Mouse (Mus musculus) testis, adult 10 weeks (tissue): ENCODE results near the gene Il11ra1. TPM values are rescaled to one million over a fixed set of nuclear protein-coding genes. Genes with fewer than 3 reads are reported as not detected.

Experiments
- polyA plus RNA-seq: library from polyadenylated mRNA; stranded (reverse); fragments of 350-450 nt; fragmentation: Illumina TruSeq; extraction: RNeasy Lipid Tissue Mini Kit (QIAGEN cat#74804); gene quantifications from one replicate; pipeline ENCODE4 v1.2.3, GENCODE M21; 2014; ENCODE audit warnings: low read depth, low replicate concordance

The Il11ra1 gene
- polyA plus RNA-seq, result 4.1 TPM

GRCm38 (mm10) chr4:41699783-41700182 is at the start of gene Il11ra1:
Gene Il11ra1 (plus strand): TSS chr4:41699989.

GRCm38 (mm10) chr4:41696930-41697841 is 2.6 kb upstream of the Il11ra1 start, which contains the start of gene Cntfr:
Gene Cntfr (minus strand): TSS chr4:41697089.

DNA sequence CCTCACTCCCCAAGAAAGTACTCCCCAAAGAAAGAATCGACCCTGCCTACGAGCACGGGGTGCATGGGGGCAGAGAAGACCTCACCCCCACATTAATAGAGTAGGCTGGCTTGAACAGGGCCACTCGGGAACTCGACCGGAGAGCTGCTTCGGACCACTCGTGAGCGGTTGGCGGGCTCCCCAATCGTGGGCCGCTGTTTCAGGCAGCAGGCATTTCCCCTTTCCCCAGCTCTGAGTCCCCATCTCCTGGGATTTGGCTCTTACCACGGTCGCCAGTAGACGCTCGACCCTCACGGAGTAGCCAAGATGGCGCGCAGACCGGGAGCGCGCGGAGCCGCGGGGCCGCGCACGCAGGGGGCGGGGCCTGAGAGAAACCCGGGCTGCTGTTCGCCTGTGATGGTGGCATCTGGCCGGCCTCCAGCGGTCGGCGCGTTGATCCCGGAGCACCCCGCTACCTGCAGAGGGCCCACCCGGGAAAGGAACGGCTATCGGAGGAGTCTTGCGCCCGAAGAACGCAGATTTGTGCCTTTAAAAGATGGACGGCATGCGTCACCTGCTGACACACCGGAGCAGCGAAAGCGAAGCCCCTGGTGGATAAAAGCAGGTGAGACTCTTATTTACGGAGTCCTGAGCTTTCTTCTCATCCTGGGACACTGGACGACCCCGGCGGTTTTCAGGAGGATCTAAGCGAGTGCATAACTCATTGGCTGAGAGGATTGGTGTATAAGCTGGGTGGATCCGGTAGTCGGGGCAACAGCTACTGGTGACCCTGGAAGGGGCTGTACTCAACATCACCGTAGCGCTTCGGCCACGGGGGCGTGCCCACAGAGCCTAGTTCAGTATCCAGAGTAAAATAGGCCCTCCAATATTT is 13.6 kb downstream of the Il11ra1 start, which contains the start of gene Rpp25l:
TSS of gene Rpp25l (minus strand) at position 338 of the 871 bp plus-strand sequence.

DNA sequence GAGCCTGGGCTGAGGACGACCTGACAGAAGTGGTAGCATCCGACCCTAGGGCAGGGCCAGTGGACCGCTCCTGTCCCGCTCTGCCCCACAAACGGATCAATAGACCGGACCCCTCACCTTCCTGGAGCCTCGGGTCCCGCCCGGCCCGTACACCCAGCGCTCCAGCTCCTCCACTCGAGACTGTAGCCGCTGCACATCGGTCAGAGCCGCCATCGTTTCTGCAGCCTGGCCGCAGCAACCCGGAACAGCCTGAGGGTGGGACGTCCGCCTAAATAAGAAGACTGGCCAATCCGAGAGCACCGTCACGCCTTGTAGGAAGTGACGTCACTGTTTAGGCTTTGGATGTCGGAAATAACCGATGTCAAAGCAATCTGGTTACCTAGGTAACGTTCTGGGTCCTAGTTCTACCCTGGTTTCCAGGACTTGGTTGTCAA is 23.1 kb downstream of the Il11ra1 start, which contains the start of gene Dctn3:
TSS of gene Dctn3 (minus strand) at position 253 of the 434 bp plus-strand sequence.

DNA sequence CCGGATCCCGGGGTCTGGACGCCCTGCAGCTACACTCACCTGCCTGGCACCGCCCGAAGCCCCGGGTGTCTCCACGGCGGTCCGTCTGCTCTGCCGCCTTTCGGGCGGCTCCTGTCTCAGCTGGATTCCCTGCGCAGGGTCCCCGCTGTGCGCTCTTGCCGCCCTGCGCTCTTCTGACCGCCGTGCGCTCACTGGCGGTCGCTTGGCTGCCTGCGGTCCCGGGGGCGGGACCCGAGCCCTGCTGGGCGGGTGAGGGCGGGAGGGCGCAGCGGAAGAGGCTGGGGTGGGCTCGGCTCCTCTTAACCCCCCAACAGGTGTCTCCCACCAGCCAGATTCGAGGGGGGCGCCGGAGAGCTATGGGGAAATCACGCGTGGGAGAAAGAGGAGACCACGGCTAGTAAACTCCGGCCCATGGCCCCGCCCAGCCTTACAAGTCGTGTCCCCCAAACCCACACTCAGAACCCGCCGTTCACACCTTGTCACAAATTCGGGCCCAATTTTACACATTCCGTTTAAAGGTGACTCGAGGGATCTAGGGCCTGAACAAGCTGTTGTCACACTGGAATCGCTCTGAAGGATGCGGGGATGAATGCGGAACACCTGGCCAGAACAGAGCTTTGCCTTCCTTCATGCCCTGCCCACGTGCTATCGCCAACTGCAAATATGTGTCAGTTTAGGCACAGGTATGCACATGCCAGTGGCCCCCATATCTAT is 31.4 kb downstream of the Il11ra1 start, which contains the start of gene Arid3c:
TSS of gene Arid3c (minus strand) at position 91 of the 714 bp plus-strand sequence.

GRCm38 (mm10) chr4:41754797-41755337 is 55.1 kb downstream of the Il11ra1 start, which contains the start of gene Galt:
Gene Galt (plus strand): TSS chr4:41755228.

GRCm38 (mm10) chr4:41755338-41756305 is 55.8 kb downstream of the Il11ra1 start, which contains the start of gene Sigmar1:
Gene Sigmar1 (minus strand): TSS chr4:41756157.

GRCm38 (mm10) chr4:41774002-41774401 is 74.2 kb downstream of the Il11ra1 start, which contains the start of gene Ccl27a:
Gene Ccl27a (minus strand): TSS chr4:41774247.

Other genes starting within 250 kb of the Il11ra1 start
- 26.8 TPM for gene Kif24, start 235.1 kb upstream of the Il11ra1 start, polyA plus RNA-seq
- 13.1 TPM for gene Nudt2, start 234.8 kb upstream of the Il11ra1 start, polyA plus RNA-seq
- gene AI464131, start 196.9 kb upstream of the Il11ra1 start, polyA plus RNA-seq, result 4.2 TPM
- 211 TPM for gene 1110017D15Rik, start 182.7 kb upstream of the Il11ra1 start, polyA plus RNA-seq
- gene Fam219a, start 130.5 kb upstream of the Il11ra1 start, polyA plus RNA-seq, result 5.2 TPM
- 36.1 TPM for gene Dnaic1, start 130.2 kb upstream of the Il11ra1 start, polyA plus RNA-seq
- gene Enho, start 59.7 kb upstream of the Il11ra1 start, polyA plus RNA-seq, result 0.17 TPM
- not detected for gene Cntfr, start 2.9 kb upstream of the Il11ra1 start, polyA plus RNA-seq
- not detected for gene Rpp25l, start 13.5 kb downstream of the Il11ra1 start, polyA plus RNA-seq
- gene Dctn3, start 23.2 kb downstream of the Il11ra1 start, polyA plus RNA-seq, result 23.1 TPM
- not detected for gene Arid3c, start 31.2 kb downstream of the Il11ra1 start, polyA plus RNA-seq
- gene Galt, start 55.2 kb downstream of the Il11ra1 start, polyA plus RNA-seq, result 0.49 TPM
- 7.2 TPM for gene Sigmar1, start 56.2 kb downstream of the Il11ra1 start, polyA plus RNA-seq
- 25.9 TPM for gene Ccl27a, start 74.3 kb downstream of the Il11ra1 start, polyA plus RNA-seq
- not detected for gene Gm21541, start 203.6 kb downstream of the Il11ra1 start, polyA plus RNA-seq
- gene Gm20878, start 241.6 kb downstream of the Il11ra1 start, polyA plus RNA-seq, result 25.3 TPM